Mouse (Mus musculus) layer of hippocampus, adult 8-10 months (tissue): ENCODE measurements around the gene Ccdc6. TPM values are rescaled to one million over a fixed set of nuclear protein-coding genes. Genes with fewer than 3 reads are reported as not detected.
A peak's percentile ranks its signal among the peaks of the same experiment; 100 is the strongest.

Source experiments
- DNase-seq, 2 experiments: peaks; one replicate each; pipeline ENCODE4 v3.0.0; 2022; ENCODE audit warnings: low spot score in 2 of 2
- total RNA-seq, 4 experiments: library from RNA; stranded (reverse); gene quantifications; 2 replicates each; pipeline ENCODE4 v1.2.4; 2022

Ccdc6 gene
- total RNA-seq, 4 experiments from 2014 or later: 56.7 to 70.6 (median 66.3) TPM

DNA sequence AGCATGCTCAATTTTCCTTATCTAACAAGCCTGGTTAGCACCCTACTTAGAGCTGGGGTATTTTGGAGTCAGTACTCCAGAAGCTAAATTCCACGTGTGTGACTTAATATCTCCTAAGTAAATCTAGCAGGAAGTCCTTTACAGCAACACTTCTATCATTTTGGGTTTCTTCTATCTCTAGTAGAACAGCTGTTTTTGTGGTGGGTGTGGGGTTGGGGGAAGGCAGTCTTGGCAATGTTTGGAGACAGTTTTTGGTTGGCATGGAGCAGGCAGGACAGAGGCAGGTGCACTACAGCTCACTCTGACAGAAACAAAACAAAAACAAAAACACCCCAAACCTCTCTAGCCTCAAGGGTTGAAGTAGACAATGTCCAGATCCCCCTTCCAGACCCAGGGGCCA is 3.1 kb upstream of the Ccdc6 start:
- no peak for DNase-seq

DNA sequence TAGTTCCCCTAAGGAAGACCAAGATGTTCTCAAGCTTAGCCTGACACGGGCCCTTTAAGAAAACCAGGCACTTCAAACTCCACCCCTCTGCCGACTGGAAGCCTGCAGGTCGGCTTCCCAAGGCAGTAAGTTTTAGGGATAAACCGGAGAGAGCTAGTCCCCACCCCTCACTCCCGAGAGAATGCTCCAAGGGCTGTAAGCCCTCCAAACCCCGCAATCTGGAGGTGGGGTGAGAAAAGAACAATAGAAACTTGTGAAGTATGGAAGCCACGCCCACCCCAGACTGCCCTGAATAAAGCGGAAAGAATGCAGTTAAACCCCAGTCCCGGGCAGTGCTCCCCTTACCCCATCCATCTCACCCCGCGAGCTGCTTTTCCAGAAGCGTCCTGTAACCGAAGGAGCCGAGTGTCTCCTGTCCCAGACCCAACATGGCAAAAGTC is 1.9 kb upstream of the Ccdc6 start:
- no peak for DNase-seq

DNA sequence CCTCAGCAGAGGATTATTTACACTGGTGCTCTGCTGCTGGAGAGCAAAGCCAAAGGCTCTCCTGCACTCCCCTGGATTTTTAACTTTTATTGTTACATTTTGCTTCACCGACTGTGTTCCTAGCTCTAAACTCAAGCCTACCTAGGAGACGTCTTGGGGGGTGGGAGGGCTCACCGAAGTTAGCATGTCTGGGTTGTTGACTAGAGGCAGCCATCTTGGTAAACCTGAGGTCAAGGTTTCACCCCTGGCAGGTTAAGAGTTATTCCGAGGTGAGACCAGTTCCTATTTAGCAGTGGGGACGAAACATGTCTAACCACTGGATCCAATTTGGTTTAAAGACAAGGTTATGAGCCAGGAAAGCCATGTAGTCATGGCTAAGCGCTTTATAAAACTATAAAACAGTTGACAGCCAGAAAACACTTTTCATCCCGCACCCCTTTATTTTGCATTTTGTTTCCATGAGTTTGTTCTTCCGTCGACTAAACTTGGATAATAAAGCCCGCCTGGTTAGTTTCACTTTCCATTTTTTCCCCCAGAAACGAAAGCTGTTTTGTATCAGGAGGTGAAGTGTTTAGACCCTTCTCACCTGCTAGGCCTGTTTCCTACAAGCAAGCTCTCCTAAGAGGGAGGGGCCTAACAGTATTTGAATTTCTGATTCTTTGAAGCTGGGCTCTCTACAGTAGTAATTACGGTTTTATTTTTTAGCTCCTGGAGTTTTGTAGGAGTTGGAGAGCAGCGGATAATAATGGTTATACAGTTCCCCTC is 1.2 kb upstream of the Ccdc6 start:
- no peak for DNase-seq

DNA sequence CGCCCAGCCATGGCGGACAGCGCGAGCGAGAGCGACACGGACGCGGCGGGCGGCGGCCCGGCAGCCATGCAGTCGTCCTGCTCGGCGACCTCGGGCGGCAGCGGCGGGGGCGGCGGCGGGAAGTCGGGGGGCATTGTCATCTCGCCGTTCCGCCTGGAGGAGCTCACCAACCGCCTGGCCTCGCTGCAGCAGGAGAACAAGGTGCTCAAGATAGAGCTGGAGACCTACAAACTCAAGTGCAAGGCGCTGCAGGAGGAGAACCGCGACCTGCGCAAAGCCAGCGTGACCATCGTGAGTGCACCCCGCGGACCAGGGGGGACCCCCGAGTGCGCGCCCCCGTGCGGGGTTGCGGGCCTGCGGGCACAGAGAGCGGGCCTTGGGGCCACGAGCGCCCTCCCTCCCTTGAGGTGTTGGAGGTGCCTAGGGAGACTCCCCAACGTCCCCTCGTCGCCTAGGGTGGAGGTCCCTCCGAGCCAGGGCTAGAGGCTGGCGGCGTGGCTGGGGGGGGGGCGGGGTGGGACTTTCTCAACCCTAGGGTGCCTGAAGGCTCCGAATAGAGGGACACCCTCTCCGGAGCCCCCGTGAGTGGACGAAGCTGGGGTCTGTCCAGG is 475 bp downstream of the Ccdc6 start:
- DNase-seq: peak; percentile 21 to 24

DNA sequence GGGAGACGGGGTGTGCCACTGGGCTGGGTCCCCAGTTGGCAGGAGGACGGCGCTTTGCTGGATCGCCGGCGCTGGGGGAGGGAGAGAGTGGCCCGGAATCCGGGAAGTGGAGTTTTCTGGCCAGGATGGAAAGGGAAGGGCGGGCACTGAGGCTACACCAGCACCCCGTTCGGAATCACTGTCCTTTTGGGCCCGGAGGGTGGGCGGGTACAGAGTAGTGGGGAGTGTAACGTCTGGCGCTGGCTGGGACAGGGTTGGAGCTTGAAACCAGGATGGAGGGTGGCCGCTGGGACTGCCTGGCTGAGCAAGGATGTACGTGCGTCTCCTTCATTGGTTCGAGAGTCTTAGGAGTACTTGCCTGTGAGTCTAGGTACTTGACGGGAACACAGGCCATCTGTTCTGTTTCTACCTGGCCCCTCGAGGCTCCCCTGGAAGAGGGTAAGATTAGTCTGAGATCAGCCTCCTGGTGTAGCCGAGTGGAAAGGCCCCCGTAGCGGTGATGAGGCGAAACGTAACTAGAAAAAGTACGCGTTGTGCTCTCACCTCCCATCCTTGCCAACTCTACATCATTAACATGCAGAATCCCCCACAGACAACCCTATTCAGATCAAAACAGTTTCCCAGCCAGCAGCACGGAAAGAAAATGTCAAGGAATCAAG is 1.1 kb downstream of the Ccdc6 start:
- DNase-seq: peak; percentile 46 to 71

DNA sequence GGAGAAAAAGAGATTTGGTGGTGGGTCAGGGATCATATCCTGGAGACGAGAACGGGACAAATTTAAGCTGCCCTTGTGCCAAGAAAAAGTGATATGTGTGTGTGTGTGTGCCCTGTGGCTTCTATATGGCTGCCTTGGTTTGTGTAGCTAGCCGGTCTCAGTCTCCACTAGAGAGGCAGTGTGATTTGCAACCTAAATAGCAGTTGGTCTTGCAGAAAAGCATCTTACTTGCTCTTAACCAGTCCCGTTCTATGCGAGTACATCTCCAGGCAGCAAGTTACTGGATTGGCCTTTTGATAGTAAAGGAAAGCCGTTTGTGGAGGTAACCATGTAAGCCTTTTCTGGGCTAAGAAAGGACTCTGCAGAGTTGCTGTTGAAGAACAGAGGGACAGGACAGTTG is 1.7 kb downstream of the Ccdc6 start:
- peak in 1 of 2 experiments; percentile 16 for DNase-seq

DNA sequence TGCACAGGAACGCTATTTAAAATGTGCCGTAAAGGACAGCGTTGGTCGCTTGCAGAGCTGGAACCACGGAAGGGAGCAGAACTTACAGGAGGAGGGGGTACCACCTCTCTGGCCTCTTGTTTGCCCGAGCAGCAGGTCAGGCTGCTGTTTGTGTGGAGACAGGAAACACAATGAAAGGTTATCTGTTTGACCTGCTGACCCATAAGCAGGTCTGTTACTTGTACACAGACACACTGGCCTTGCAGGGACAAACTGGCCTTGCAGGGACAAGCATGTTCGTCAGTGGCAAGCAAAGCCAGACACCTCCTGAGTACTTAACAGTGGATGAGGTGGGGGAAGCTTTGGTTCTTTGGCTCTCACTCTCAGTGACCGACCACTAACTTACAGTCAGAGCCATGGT is 2.1 kb downstream of the Ccdc6 start:
- DNase-seq: no peak

DNA sequence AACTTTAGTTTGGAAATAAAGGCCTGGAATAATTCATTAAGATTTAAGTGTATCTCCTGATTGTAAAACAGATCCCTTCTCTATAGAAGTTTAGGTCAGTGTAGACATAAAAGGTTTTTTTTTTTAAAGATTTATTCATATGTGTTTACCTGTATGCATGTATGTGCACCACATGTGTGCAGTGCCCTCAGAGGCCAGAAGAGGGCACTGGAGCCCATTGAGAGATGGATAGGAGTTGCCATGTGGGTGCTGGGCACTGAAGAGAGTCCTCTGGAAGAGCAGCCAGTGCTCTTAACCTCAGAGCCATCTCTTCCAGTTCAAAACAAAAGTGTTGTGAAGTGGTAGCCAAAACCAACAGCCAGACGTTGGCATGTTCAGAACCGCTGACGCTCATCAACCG is 5.2 kb downstream of the Ccdc6 start:
- DNase-seq: no peak

DNA sequence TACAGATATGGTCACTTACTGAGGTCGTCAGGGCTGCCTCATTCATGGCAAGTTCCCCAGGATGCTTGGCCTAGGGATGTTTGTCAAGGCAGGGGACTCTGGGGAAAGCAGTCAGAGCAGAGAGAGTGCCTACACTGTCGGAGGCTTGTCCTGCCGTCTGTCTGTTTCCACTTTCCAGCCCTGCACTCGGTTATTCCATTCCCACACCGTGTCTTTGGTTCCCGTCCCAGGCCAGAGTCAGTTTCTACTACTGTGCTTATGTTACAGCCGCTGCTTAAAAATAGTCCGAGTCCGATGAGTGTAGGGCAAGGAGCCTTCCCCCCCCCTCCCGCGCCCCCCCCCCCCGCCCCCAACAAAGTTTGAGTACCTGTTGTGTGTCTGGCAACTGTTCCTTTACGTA is 11.1 kb downstream of the Ccdc6 start:
- DNase-seq: no peak

DNA sequence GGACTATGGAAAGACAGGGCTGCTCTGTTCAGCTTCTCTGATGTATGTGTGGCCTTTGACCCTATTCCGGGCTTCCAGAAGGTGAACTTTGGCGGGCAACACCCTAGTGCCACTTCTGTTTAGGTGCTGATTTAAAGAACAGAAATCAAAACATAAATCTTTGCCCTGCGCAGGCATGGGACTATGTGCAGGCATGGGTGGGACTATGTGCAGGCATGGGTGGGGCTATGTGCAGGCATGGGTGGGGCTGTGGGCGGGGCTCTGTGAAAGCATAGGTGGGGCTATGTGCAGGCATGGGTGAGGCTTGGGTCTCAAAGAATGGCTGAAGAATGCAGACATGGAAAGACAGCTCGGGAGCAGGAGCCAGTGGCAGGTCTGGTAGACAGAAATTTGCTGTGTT is 13.1 kb downstream of the Ccdc6 start:
- no peak for DNase-seq

DNA sequence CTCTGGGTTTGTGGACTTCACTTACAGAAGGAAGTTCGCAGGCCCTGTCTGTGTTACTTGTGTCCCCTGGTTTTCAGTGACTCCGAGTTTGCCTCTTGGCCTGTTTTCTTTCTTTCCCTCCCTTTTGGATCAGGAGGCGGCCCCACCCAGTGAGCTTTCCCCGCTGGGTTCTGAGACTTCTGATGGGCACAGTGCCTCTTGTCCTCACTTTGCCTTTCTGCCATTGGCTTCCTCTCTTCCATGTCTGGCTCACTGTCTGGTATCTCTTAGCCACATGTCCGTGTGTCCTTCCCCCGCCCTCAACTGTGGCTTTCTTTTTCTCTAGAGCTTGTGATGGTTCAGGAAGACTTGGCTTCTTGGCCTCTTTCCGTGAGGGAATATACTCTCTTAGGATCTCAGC is 13.9 kb downstream of the Ccdc6 start:
- DNase-seq: no peak

DNA sequence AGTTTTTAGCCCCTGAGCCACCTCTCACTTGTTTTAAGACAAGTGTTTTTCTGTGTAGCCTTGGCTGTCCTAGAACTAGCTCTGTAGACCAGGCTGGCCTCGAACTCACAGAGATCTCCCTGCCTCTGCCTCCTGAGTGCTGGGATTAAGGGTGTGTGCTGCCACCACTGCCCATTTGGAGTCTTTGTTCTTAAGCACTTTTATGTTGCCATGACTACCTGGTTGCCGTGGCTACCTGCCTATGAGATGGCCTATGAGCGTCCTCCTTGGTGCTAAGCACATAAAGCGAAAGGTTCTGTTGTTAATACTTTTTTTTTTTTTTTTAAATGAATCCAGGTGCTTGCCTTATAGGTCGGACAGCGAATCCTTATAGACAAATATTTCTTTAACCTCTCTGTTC is 14.7 kb downstream of the Ccdc6 start:
- DNase-seq: no peak

DNA sequence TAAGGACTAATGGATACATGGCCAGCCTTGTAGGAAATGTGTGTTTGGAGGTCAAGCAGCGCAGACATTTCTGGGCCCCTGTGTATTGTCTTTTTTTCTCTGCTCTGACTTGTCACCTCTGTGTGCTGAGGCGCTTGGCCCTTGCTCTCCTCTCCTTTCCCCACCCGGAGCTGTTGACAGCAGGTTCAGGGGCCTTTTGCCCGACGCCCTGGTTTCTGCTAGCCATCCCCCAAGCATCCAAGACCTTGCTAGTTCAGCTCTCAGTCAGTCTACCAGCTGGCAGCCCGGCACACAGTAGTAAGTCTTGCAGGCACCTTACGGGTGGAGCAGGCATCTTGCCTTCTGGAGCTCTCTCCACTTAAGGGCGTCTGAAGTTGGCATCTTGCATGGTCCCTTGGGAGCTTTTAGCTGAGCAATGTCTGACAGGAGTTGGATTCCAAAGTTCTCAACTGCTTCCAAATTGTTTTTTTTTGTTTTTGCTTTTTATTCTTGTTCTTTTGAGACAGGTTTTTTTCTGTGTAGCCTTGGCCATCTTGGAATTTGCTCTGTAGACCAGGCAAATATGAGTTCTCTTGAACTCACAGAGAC is 17.2 kb downstream of the Ccdc6 start:
- DNase-seq: no peak

DNA sequence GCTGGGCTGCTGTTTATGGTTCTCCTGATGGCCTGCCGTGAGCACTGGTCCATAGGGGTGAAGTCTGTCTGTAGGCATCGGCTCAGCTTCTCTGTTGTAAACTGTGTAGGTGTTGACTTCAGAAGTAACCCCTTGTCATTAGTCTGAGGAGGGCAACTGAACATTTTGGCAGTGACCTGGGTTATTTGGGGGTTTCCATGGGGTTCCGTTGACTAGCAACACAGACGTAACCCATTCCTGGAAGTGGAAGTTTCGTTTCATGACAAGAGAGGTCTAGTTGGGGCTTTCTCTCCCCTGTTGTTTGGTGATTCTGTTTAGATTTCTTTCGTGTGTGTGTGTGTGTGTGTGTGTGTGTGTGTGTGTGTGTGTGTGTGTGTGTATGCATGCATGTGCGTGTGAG is 19.5 kb downstream of the Ccdc6 start:
- no peak for DNase-seq

DNA sequence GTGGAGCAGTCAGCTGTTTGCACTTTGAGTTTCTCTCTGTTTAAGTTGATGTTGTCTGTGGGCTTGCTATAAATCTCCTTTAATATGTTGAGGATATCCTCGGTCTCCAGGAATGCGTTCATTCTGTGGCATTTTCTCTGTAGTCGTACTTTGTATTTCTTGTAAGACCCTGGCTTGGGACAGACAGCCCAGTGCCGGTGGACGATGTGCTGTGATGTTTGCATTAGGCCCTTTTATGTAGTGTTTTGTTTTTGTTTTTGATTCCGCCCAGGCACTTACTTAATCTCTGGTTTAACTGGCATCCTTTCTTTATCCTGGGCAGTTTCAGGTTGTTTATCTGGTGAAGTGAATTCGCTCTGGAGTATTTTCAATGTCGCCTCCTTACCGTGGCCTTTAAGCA is 22.5 kb downstream of the Ccdc6 start:
- no peak for DNase-seq

DNA sequence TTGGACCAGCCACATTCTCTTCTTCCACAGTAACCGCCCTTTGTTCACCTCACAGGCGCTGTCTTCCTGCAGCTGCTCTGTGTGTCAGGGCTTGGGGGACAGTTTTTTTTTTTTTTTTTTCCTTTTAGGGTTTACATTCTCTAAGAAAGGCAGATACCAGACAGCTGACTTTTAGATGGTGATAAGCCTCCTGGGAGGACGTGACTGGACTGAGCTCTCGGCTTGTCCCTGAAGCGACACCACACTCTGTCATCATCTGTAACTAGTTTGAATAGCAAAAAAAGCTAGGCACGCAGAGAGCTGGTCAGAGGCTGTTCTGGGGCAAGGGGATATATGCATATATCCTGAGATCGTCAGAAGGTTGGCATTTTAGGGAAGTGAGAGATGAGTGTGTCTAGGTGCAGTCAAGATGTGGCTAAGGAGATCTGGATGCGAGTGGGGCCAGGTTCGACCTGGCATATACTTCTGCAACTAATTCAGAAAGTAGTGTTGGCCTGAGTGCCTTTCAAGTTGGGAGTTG is 23.0 kb downstream of the Ccdc6 start:
- DNase-seq: no peak

DNA sequence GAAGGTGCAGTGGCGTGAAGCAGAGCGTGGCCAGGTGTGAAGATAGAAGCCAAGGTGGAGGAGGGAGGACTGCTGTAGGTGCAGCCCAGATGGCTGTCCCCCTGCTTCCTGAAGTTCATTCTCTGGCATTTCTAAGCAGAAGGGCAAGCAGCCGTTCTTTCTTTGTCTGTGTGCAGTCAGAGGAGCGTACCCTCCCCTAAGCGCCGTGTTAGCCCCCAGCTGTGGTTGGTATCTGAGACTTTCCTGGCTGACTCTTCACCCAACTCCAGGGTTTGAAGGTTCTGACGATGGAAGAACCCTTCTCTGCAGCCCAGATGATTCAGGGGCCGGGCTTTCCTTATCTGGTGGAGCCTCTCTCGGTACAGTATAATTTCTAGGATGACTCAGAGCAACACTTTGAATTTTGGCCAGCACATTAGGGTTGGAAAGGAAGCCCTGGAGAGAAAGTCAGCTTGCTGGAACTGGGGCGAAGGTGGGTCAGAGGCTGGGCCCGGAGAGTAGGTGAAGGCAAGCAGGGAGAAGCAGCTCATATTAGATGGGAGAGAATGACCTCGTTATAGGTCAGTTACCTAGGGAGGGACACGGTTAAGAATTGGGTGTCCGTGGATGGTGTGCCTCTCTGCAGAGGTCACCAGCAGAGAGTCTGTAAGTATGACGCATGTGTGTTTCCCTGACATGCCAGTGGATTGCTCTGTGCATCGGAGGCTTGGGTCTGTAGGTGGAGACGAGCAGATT is 23.9 kb downstream of the Ccdc6 start:
- no peak for DNase-seq

DNA sequence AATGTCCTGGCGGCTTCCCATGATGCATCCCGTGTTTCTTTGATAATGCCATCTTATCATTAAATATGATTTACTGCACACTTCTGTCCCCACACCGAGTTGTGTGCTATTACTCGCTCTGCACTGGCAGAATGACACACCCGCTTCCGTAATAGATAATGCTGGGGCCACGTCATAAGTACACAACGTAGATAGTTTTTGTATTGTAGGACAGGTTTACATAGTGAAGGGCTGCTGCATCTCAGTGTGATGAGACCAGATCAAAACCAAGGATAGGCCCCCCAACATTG is 24.4 kb downstream of the Ccdc6 start:
- no peak for DNase-seq

DNA sequence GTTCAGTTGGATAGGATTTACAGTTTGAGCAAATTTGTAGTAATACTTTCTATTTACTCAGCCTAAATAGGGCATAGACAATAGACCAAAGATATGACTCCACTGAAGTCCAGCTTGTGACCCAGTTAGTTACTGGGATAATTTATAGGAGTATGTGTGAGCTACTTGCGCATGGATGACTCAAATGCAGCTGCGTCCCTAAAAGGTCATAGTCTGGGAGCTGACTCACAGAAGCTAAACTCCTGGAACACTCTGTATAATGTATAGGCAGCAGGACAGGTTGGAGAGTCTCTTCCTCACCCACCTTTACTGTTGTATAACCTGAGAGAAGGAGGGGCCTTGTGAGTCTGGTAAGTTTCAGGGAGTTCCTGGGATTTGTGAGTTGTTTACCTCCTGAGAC is 26.5 kb downstream of the Ccdc6 start:
- no peak for DNase-seq

DNA sequence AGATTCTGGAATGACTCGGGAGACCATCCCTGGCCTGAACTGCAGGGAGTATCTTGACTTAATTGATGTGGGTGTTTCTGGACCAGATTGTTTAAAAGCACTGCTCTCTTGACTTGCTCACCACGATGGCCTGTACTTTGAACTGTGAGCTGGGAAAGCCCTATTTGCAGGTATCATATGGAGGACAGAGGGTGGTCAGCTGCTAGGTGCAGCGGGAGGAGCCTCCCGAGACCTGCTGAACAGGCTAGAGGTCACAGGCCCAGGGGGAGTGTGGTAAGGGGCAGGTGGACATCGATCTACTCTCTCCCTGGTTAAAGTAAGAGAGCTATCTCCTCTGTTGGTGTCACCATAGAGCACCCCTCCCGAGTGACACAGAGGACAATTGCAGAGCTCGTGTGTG is 28.6 kb downstream of the Ccdc6 start:
- DNase-seq: no peak

DNA sequence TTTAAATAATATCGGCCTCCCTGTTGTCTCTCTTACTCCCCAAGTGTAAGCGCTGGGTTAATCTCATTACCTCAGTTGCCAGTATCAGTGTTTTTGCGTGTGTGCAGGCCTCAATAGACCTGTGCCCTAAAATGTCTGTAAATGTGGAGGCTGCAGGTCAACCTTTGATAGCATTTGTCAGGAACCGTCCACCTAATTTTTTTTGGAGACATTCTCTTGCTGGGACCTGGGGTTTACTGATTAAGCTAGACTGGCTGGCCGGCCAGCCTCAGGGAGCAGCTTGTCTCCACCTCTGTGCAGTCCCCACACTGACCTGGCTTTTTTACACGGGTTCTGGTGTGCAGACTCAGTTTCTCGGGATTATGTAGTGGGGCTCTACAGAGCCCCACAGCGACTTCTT is 30.4 kb downstream of the Ccdc6 start:
- no peak for DNase-seq

DNA sequence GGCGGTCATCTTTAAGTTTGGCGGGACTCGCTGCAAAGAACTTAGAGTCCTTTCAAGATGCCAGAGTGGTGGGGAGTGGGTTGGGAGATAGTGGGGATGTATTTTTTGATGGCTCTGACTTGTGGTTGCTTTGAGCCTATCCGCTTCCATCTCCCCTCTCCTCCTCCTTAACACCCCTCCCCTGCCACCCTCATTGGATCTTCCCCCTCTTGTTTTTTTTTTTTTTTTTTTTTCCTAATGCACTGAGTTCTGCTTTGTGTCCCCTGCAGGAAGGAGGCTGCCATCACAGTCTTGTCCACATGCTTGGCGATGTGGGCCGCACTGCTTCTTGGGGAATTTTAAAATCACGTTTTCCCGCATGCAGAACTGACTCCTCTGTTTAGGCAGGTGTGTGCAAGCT is 31.5 kb downstream of the Ccdc6 start:
- no peak for DNase-seq
